Mouse (Mus musculus) forebrain, embryonic 12.5 days (tissue): ENCODE results near the gene Tbpl1. TPM values are rescaled to one million over a fixed set of nuclear protein-coding genes. Genes with fewer than 3 reads are reported as not detected.

Experiments used
- ATAC-seq: fragments of 200-750 bp; cut with Nextera tagmentation; 2 replicates; pipeline ENCODE4 v1.8.0; 2017; ENCODE audit warnings: moderate TSS enrichment; ENCODE audit not compliant: low FRiP score
- H3K27ac ChIP-seq: fragments of 300-500 bp; sonication (generic); 2 replicates; pipeline ENCODE4 v1.5.1; 2016; ENCODE audit warnings: mild to moderate bottlenecking
- H3K27me3 ChIP-seq: fragments of 300-500 bp; sonication (generic); 2 replicates; pipeline ENCODE4 v1.6.1; 2016; ENCODE audit warnings: mild to moderate bottlenecking
- H3K36me3 ChIP-seq: fragments of 300-500 bp; sonication (generic); replicated peaks from 2 replicates; pipeline ENCODE4 v1.6.1; 2016; ENCODE audit warnings: mild to moderate bottlenecking
- H3K4me1 ChIP-seq: fragments of 300-500 bp; sonication (generic); 2 replicates; pipeline ENCODE4 v1.6.1; 2016
- H3K4me2 ChIP-seq: fragments of 300-500 bp; sonication (generic); 2 replicates; pipeline ENCODE4 v1.6.1; 2016; ENCODE audit warnings: mild to moderate bottlenecking, moderate library complexity
- H3K4me3 ChIP-seq: fragments of 300-500 bp; sonication (generic); replicated peaks from 2 replicates; pipeline ENCODE4 v1.5.1; 2016; ENCODE audit warnings: mild to moderate bottlenecking
- H3K9ac ChIP-seq: fragments of 300-500 bp; sonication (generic); 2 replicates; pipeline ENCODE4 v1.6.1; 2016; ENCODE audit warnings: mild to moderate bottlenecking
- H3K9me3 ChIP-seq: fragments of 300-500 bp; sonication (generic); 2 replicates; pipeline ENCODE4 v1.6.1; 2016
- WGBS: fragments of 180-500 bp; shearing (Covaris S2); methylation state at CpG from one replicate; pipeline ENCODE4 v1.1.7; 2016; 5-methylcytosine and 5-hydroxymethylcytosine counted together
- polyA plus RNA-seq: library from polyadenylated mRNA; unstranded; fragments of >200 nt; fragmentation: Nextera tagmentation; extraction: Ambion mirVana; gene quantifications from 2 replicates; pipeline ENCODE4 v1.2.1, GENCODE M21; 2016

Tbpl1 gene
- polyA plus RNA-seq, 1 experiment from 2014 or later: 122 TPM

- ATAC-seq: no peak
- under 1% methylated on average over 33 of the region's 33 CpGs for WGBS
These were observed 806 bp downstream of the Tbpl1 start for GRCm38 (mm10) chr10:22730992-22731271.

GRCm38 (mm10) chr10:22730266-22730991 is 1.3 kb downstream of the Tbpl1 start:
- 1% methylated on average over 39 of the region's 39 CpGs for WGBS
- Histone ChIP-seq H3K27me3 (no peaks in the 10 kb centered on the region), H3K36me3 (no peaks in the 10 kb centered on the region), H3K4me3 (peak overlapping the region; percentile 98), H3K4me1 (peaks cover 36% of the 10 kb centered on the region), H3K4me2 (peak overlapping the region; percentile 93), H3K9me3 (no peaks in the 10 kb centered on the region), H3K9ac (peak overlapping the region; percentile 97), H3K27ac (peak overlapping the region; percentile 95)
- peak; percentile 71 for ATAC-seq

More at GRCm38 (mm10) chr10:22730992-22731271, 806 bp downstream of the Tbpl1 start:
- H3K9me3 ChIP-seq: no peaks in the 10 kb centered on the region
- peak overlapping the region; percentile 93 for H3K4me2 ChIP-seq
- no peaks in the 10 kb centered on the region for H3K27me3 ChIP-seq
- H3K36me3 ChIP-seq: no peaks in the 10 kb centered on the region
- peak overlapping the region; percentile 98 for H3K4me3 ChIP-seq
- H3K9ac ChIP-seq: peak overlapping the region; percentile 97
- peak overlapping the region; percentile 95 for H3K27ac ChIP-seq
- peaks cover 36% of the 10 kb centered on the region for H3K4me1 ChIP-seq

- no peaks in the 10 kb centered on the region for H3K9me3 ChIP-seq
- WGBS: 85% methylated on average over 1 of the region's 1 CpGs
- no peak overlapping the region for H3K27ac ChIP-seq
- ATAC-seq: no peak
- H3K4me1 ChIP-seq: peaks cover 36% of the 10 kb centered on the region
- no peak overlapping the region for H3K9ac ChIP-seq
- no peaks in the 10 kb centered on the region for H3K36me3 ChIP-seq
- H3K27me3 ChIP-seq: no peaks in the 10 kb centered on the region
- no peak overlapping the region for H3K4me3 ChIP-seq
- H3K4me2 ChIP-seq: no peak overlapping the region
These were observed 3.5 kb downstream of the Tbpl1 start for GRCm38 (mm10) chr10:22728257-22728656.

GRCm38 (mm10) chr10:22726295-22726694 is 5.4 kb downstream of the Tbpl1 start:
- H3K4me3 ChIP-seq: no peak overlapping the region
- H3K27ac ChIP-seq: 0 out of 2 replicates have a peak overlapping the region, but pooled peaks have one; percentile 13
- H3K9me3 ChIP-seq: no peaks in the 10 kb centered on the region
- no peaks in the 10 kb centered on the region for H3K27me3 ChIP-seq
- peaks cover 30% of the 10 kb centered on the region for H3K4me1 ChIP-seq
- ATAC-seq: no peak
- no peak overlapping the region for H3K4me2 ChIP-seq
- no peaks in the 10 kb centered on the region for H3K36me3 ChIP-seq
- no peak overlapping the region for H3K9ac ChIP-seq
- 66% methylated on average over 7 of the region's 7 CpGs for WGBS

- Histone ChIP-seq H3K27me3 (no peaks in the 10 kb centered on the region), H3K4me3 (no peak overlapping the region), H3K36me3 (no peaks in the 10 kb centered on the region), H3K9ac (no peak overlapping the region), H3K4me2 (no peak overlapping the region), H3K27ac (no peak overlapping the region), H3K9me3 (no peaks in the 10 kb centered on the region), H3K4me1 (peaks cover 28% of the 10 kb centered on the region)
- ATAC-seq: no peak
- 81% methylated on average over 4 of the region's 4 CpGs for WGBS
These were observed 6.6 kb downstream of the Tbpl1 start for GRCm38 (mm10) chr10:22725166-22725565.

GRCm38 (mm10) chr10:22720781-22721529 is 10.8 kb downstream of the Tbpl1 start:
- Histone ChIP-seq H3K4me2 (no peak overlapping the region), H3K36me3 (no peaks in the 10 kb centered on the region), H3K27ac (no peak overlapping the region), H3K9ac (no peak overlapping the region), H3K9me3 (no peaks in the 10 kb centered on the region), H3K4me1 (peaks cover 4% of the 10 kb centered on the region; the same call in 1 of the 2 replicates), H3K27me3 (no peaks in the 10 kb centered on the region), H3K4me3 (no peak overlapping the region)
- no peak for ATAC-seq
- WGBS: 93% methylated on average over 5 of the region's 5 CpGs

GRCm38 (mm10) chr10:22718475-22718874 is 13.3 kb downstream of the Tbpl1 start:
- no peaks in the 10 kb centered on the region for H3K36me3 ChIP-seq
- no peak overlapping the region for H3K9ac ChIP-seq
- H3K27me3 ChIP-seq: no peaks in the 10 kb centered on the region
- no peaks in the 10 kb centered on the region for H3K9me3 ChIP-seq
- 51% methylated on average over 4 of the region's 4 CpGs for WGBS
- no peak overlapping the region for H3K4me3 ChIP-seq
- H3K4me1 ChIP-seq: peaks cover 4% of the 10 kb centered on the region; the same call in 1 of the 2 replicates
- H3K27ac ChIP-seq: no peak overlapping the region
- no peak overlapping the region for H3K4me2 ChIP-seq
- ATAC-seq: no peak

GRCm38 (mm10) chr10:22714520-22714919 is 17.2 kb downstream of the Tbpl1 start:
- H3K9me3 ChIP-seq: no peaks in the 10 kb centered on the region
- H3K36me3 ChIP-seq: peaks cover 4% of the 10 kb centered on the region
- no peaks in the 10 kb centered on the region for H3K27me3 ChIP-seq
- ATAC-seq: peak; percentile 47; the same call in 1 of the 2 replicates
- no peak overlapping the region for H3K4me3 ChIP-seq
- no peak overlapping the region for H3K9ac ChIP-seq
- WGBS: 76% methylated on average over 4 of the region's 4 CpGs
- peaks cover 4% of the 10 kb centered on the region; the same call in 1 of the 2 replicates for H3K4me1 ChIP-seq
- no peak overlapping the region for H3K4me2 ChIP-seq
- no peak overlapping the region for H3K27ac ChIP-seq

GRCm38 (mm10) chr10:22712955-22713354 is 18.8 kb downstream of the Tbpl1 start:
- no peaks in the 10 kb centered on the region for H3K27me3 ChIP-seq
- no peaks in the 10 kb centered on the region for H3K9me3 ChIP-seq
- no peaks in the 10 kb centered on the region for H3K4me1 ChIP-seq
- no peak overlapping the region for H3K4me2 ChIP-seq
- H3K9ac ChIP-seq: no peak overlapping the region
- H3K4me3 ChIP-seq: no peak overlapping the region
- no peak for ATAC-seq
- peaks cover 19% of the 10 kb centered on the region for H3K36me3 ChIP-seq
- WGBS: 88% methylated on average over 2 of the region's 2 CpGs
- H3K27ac ChIP-seq: no peak overlapping the region

GRCm38 (mm10) chr10:22710173-22710777 is 21.5 kb downstream of the Tbpl1 start:
- Histone ChIP-seq H3K9me3 (no peaks in the 10 kb centered on the region), H3K4me1 (no peaks in the 10 kb centered on the region), H3K36me3 (peaks cover 44% of the 10 kb centered on the region), H3K9ac (no peak overlapping the region), H3K4me3 (no peak overlapping the region), H3K27me3 (no peaks in the 10 kb centered on the region), H3K27ac (no peak overlapping the region), H3K4me2 (no peak overlapping the region)
- 87% methylated on average over 13 of the region's 13 CpGs for WGBS
- no peak for ATAC-seq

GRCm38 (mm10) chr10:22708190-22708843 is 23.4 kb downstream of the Tbpl1 start:
- H3K4me3 ChIP-seq: no peak overlapping the region
- no peaks in the 10 kb centered on the region for H3K4me1 ChIP-seq
- no peak overlapping the region for H3K4me2 ChIP-seq
- H3K27me3 ChIP-seq: no peaks in the 10 kb centered on the region
- 89% methylated on average over 7 of the region's 7 CpGs for WGBS
- H3K36me3 ChIP-seq: peaks cover 52% of the 10 kb centered on the region
- no peaks in the 10 kb centered on the region for H3K9me3 ChIP-seq
- H3K27ac ChIP-seq: no peak overlapping the region
- no peak overlapping the region for H3K9ac ChIP-seq
- no peak for ATAC-seq

GRCm38 (mm10) chr10:22703844-22704243 is 27.9 kb downstream of the Tbpl1 start:
- Histone ChIP-seq H3K4me1 (peaks cover 6% of the 10 kb centered on the region; the same call in 1 of the 2 replicates), H3K4me3 (no peak overlapping the region), H3K4me2 (no peak overlapping the region), H3K9me3 (no peaks in the 10 kb centered on the region), H3K27me3 (no peaks in the 10 kb centered on the region), H3K36me3 (peaks cover 59% of the 10 kb centered on the region), H3K9ac (no peak overlapping the region), H3K27ac (no peak overlapping the region)
- 93% methylated on average over 6 of the region's 6 CpGs for WGBS
- ATAC-seq: no peak
